Mouse (Mus musculus) lung, adult 2 months (tissue): ENCODE results near the gene Thoc3.

Experiments used
- CTCF ChIP-seq: fragments of 200-500 bp; IDR thresholded peaks from 2 replicates; pipeline ENCODE4 v1.5.1; 2011; ENCODE audit warnings: mild to moderate bottlenecking, low read length, control low read depth; ENCODE audit not compliant: insufficient read depth
- POLR2A ChIP-seq: fragments of 200-500 bp; IDR thresholded peaks from 2 replicates; pipeline ENCODE4 v1.6.1; 2011; ENCODE audit warnings: low read depth, mild to moderate bottlenecking, control low read depth, low read length, borderline replicate concordance; ENCODE audit errors: extremely low read depth

- no peak for TF ChIP-seq CTCF
- TF ChIP-seq POLR2A: no peak
Measured at GRCm38 (mm10) chr13:54426781-54427655, 41.6 kb downstream of the Thoc3 start.
